Mouse (Mus musculus): ENCODE measurements around the gene Phactr2. TPM values are rescaled to one million over a fixed set of nuclear protein-coding genes. Genes with fewer than 3 reads are reported as not detected.

Phactr2 gene
- polyA plus RNA-seq, 1 experiment, result 2.3 TPM

DNA sequence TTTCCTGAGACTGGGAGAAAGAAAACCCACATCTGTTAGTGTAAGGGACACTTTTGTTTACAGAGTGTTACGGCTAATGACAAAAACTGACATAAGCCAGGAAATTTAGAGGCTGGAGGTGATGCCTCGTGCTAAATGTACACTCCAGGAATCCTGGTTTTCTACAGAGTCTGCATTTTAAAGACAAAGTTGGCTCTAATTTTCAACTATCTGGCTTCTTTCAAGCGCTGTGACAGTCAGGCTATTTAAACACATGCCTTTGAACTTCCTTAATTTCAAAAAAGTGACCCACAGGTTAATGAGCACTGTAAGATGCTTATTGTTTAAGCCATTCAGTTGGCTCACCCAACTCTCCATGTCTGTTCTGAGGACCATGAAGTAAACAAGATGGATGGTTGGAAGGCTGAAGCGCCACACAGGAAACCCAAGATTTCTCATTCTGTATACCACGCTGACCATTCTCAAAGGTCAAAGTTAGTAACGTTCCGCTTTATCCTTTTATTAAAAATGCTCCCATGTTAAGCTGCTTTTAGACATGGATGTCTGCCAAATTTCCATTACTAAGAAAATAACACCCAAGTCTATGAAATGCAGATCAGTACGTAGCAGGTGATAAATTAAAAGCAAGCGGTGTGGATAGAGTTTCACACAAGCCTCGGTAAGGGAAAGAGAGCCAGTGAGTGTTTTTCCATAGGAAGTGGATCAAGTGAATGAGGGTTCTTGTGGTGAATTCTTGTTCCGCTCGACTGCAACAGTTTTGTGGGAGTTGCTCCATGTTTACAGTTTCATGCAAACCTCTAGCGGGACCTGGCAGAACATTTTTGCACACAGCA is 97.6 kb downstream of the Phactr2 start:
- Histone ChIP-seq H3K27me3 (replicated peaks) (peaks cover 3% of the 10 kb centered on the region), H3K4me3 (replicated peaks) (no peak overlapping the region), H3K36me3 (replicated peaks; ENCODE audit: low read length) (no peaks in the 10 kb centered on the region), H3K4me1 (no peaks in the 10 kb centered on the region), H3K9me3 (no peaks in the 10 kb centered on the region)
- TF ChIP-seq FLI1 (IDR thresholded peaks at IDR 0.05; ENCODE audit: low read length) (no peak), GATA1 (IDR thresholded peaks at IDR 0.05; ENCODE audit: borderline replicate concordance, low read length) (no peak)

DNA sequence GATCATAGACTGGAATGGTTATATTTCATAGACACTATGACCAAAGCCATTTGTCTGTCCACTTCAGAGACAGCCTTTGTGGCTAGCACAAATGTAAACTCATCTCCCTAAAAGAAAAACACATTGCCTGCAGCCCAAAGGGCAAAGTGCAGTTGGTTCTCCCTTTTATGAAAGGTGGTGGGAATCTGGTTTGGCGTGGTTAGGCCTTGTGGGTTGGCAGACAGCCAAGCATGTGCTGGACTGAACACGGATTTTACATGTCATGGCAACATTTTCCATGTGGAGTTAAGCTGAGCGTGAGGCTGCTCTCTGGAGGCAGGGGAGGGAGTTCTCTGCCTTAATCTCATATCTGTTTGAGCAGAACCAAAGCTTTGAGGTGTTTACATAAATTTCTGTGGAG is 98.4 kb downstream of the Phactr2 start:
- no peaks in the 10 kb centered on the region for H3K4me1 ChIP-seq
- H3K4me3 ChIP-seq (replicated peaks), result no peak overlapping the region
- no peak for TF ChIP-seq GATA1 (IDR thresholded peaks at IDR 0.05; ENCODE audit: borderline replicate concordance, low read length)
- no peak for TF ChIP-seq FLI1 (IDR thresholded peaks at IDR 0.05; ENCODE audit: low read length)
- H3K27me3 ChIP-seq (replicated peaks), result peaks cover 3% of the 10 kb centered on the region
- H3K36me3 ChIP-seq (replicated peaks; ENCODE audit: low read length), result no peaks in the 10 kb centered on the region
- no peaks in the 10 kb centered on the region for H3K9me3 ChIP-seq

DNA sequence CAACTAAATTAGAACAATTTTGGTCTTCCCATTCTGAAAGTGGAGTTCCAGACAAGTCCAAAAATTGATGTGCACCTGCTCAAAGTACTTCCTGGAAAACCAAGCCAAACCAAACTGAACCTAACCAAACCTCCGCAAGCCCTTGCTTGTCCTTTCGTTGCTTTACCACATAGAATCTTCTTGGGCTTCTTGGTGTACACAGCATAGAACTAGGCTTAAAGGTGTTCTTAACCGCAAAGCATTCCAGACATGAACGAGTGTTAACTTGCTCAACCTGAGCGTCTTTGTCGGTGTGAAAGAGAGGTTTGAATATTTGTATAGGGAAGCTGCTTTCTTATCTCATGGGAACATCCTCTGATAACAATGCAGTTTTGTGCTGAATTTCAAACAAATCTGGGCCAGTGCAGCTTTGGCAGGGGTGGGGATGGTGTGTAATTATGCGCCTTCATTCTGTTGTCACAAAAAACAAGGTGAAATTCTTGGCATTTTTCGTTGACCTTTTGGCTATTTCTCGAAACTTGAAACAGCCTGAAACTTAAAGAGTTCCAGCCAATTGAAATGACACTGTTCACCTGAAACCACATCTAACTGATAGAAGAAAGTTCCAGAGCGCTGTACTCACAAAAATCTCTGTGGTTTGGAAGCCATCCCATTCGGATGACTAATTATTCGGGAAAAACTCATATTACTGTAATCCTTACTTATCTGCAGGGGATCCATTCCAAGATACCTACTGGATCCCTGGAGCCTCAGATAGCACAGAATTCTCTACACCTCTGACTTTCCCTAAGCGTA is 104.4 kb downstream of the Phactr2 start:
- H3K4me3 ChIP-seq (replicated peaks), result no peak overlapping the region
- TF ChIP-seq FLI1 (IDR thresholded peaks at IDR 0.05; ENCODE audit: low read length), result no peak
- TF ChIP-seq GATA1 (IDR thresholded peaks at IDR 0.05; ENCODE audit: borderline replicate concordance, low read length), result no peak
- H3K4me1 ChIP-seq, result no peaks in the 10 kb centered on the region; the same call in 1 of the 2 replicates
- H3K36me3 ChIP-seq (replicated peaks; ENCODE audit: low read length), result no peaks in the 10 kb centered on the region
- peaks cover 15% of the 10 kb centered on the region for H3K9me3 ChIP-seq
- peaks cover 5% of the 10 kb centered on the region for H3K27me3 ChIP-seq (replicated peaks)

DNA sequence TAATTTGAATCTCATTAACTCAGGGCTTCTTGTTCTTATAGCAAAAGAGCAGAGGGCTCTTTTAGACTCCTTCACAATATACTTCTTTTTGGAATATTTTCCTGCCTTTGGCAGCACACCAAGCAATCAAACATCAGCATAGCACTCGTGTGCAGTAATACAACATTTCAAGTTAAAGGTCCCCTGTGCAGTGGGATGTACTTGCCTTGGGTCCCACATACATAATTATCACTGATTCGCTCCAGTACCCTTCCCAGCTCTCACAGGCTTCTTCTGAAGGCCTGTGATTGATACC is 110.0 kb downstream of the Phactr2 start:
- H3K36me3 ChIP-seq (replicated peaks; ENCODE audit: low read length), result no peaks in the 10 kb centered on the region
- no peaks in the 10 kb centered on the region; the same call in 1 of the 2 replicates for H3K4me1 ChIP-seq
- no peak overlapping the region for H3K4me3 ChIP-seq (replicated peaks)
- H3K9me3 ChIP-seq, result peaks cover 15% of the 10 kb centered on the region
- peaks cover 3% of the 10 kb centered on the region for H3K27me3 ChIP-seq (replicated peaks)
- TF ChIP-seq GATA1 (IDR thresholded peaks at IDR 0.05; ENCODE audit: borderline replicate concordance, low read length) (no peak), FLI1 (IDR thresholded peaks at IDR 0.05; ENCODE audit: low read length) (no peak)

DNA sequence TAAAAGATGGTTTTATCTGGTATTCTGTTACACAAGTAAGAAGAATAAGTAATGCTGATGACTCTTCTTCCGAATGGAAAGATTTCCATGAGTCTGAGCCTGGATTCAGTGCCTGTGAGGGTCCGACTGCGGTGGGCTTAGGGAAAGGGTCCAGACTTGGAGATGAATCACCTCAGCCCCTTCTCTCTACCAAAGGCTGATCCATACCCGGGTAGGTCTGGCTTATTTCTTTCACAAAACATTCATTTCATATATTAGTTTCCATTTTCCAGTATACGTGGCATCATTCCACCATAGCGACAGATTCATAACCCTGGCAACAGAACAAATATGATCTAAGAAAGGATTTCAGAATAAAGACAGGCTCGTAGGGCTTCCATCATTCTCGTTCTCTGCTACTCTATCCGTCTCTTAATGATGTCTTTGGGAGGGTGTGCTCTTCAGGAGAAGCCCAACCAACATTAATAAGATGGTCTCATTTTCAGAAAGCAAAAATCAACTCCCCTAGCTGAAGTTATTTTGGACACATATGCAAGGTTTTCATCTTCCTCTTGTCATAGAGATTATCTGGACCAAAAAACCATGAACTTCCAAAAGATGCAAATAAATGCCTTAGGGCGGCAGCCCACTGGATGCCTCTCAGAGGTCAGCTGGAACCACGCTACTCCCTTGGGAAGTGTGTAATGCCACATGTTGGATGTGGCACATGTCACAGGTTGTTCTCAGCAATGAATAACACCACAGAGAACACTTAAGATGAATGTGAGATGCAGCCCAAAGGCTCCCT is 110.5 kb downstream of the Phactr2 start:
- H3K4me3 ChIP-seq (replicated peaks), result no peak overlapping the region
- H3K4me1 ChIP-seq, result no peaks in the 10 kb centered on the region
- no peaks in the 10 kb centered on the region for H3K36me3 ChIP-seq (replicated peaks; ENCODE audit: low read length)
- H3K9me3 ChIP-seq, result peaks cover 15% of the 10 kb centered on the region
- TF ChIP-seq FLI1 (IDR thresholded peaks at IDR 0.05; ENCODE audit: low read length), result no peak
- no peak for TF ChIP-seq GATA1 (IDR thresholded peaks at IDR 0.05; ENCODE audit: borderline replicate concordance, low read length)
- H3K27me3 ChIP-seq (replicated peaks), result peaks cover 3% of the 10 kb centered on the region

DNA sequence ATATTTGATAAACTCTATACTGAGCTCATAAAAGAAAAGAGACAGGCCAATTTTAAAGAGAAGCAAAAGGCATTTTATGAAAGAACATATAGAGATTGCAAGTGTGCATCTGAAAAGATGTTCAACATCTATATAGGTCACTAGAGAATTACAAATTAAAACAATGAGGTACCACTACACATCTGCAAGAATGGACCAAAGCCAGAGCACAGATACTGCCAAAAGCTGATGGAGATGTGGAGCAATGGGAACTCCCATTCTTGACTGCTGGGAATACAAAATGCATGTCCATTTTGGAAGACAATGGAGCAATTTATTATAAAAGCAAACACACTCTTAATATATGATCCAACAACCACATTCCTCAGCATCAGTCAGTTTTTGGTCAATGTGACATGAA is 113.3 kb downstream of the Phactr2 start:
- Histone ChIP-seq H3K4me1 (no peaks in the 10 kb centered on the region), H3K36me3 (replicated peaks; ENCODE audit: low read length) (no peaks in the 10 kb centered on the region), H3K4me3 (replicated peaks) (no peak overlapping the region), H3K9me3 (peaks cover 10% of the 10 kb centered on the region), H3K27me3 (replicated peaks) (peaks cover 2% of the 10 kb centered on the region)
- no peak for TF ChIP-seq FLI1 (IDR thresholded peaks at IDR 0.05; ENCODE audit: low read length)
- TF ChIP-seq GATA1 (IDR thresholded peaks at IDR 0.05; ENCODE audit: borderline replicate concordance, low read length), result no peak

DNA sequence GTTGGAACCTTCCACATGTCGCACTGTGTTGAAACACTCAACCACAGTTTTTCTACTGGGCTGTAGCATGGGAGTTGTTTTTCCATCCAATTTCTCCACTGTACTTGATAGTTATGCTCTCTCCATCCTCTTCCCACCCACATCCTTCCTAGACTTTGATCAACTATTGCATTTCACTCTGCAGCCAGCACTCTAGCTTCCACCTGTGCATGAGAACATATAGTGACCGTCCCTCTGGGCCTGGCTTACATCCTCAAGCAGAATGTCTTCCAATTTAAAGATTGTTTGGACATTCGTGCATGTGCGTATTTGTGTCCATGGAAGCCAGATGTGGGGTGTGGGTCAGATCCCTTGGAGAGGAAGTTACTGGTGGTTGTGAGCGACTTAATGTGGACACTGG is 114.4 kb downstream of the Phactr2 start:
- no peaks in the 10 kb centered on the region for H3K36me3 ChIP-seq (replicated peaks; ENCODE audit: low read length)

DNA sequence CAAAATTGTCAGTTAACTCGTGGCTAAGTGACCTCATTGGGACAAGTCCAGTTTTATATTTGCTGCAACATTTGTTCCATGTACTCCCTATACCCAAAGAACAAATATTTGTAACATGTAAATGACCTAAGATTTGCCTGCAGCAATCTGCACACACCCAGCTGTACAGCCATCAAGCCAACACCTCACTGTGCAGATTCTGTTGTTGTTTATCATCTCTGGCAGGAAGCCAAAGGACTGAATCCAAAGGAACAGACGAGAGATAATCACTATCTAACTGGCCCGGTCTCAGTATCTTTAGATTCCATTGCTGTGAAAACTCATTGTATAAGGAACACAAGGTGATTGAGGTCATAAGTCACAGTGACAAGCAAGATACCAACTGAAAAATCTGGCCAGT is 115.5 kb downstream of the Phactr2 start:
- peaks cover 2% of the 10 kb centered on the region for H3K27me3 ChIP-seq (replicated peaks)
- TF ChIP-seq FLI1 (IDR thresholded peaks at IDR 0.05; ENCODE audit: low read length) (no peak), GATA1 (IDR thresholded peaks at IDR 0.05; ENCODE audit: borderline replicate concordance, low read length) (no peak)

More for the DNA sequence above, 114.4 kb downstream of the Phactr2 start:
- H3K27me3 ChIP-seq (replicated peaks), result peaks cover 2% of the 10 kb centered on the region
- H3K9me3 ChIP-seq, result no peaks in the 10 kb centered on the region
- no peaks in the 10 kb centered on the region for H3K4me1 ChIP-seq
- no peak overlapping the region for H3K4me3 ChIP-seq (replicated peaks)
- TF ChIP-seq GATA1 (IDR thresholded peaks at IDR 0.05; ENCODE audit: borderline replicate concordance, low read length), result no peak
- no peak for TF ChIP-seq FLI1 (IDR thresholded peaks at IDR 0.05; ENCODE audit: low read length)

DNA sequence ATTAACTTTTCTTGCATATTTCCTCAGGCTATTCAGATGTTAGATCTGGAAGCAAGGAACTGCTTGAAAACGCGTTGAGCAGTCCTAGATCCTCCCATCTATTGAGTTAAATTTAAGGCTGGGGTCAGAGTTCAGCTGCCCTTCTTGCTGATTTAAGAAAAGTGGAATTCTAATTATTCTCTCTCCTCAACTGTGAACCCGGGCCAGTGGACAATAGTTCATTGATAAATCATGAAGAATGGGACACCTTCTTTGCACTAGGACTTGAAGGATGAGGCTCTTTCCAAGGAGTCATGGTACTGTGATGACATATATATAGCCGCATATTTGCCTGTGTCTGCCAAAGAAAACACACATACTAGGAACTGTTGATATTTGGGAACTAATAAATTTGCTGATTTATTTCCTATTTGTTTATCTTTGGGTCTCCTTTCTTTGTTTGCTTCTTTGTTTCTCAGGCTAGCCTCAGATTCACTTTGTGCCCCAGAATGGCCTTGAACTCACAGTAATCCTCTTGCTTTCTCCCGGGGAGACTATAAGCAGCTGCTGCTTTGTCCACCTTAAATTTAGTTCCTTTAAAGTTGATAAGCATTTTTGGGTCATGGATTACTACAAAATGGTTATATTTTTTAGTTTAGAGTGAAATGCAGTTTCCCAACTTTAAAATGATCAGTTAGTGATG is 127.5 kb downstream of the Phactr2 start:
- no peaks in the 10 kb centered on the region for H3K36me3 ChIP-seq (replicated peaks; ENCODE audit: low read length)
- H3K4me3 ChIP-seq (replicated peaks), result no peak overlapping the region
- TF ChIP-seq GATA1 (IDR thresholded peaks at IDR 0.05; ENCODE audit: borderline replicate concordance, low read length), result no peak
- H3K27me3 ChIP-seq (replicated peaks), result peaks cover 1% of the 10 kb centered on the region
- no peaks in the 10 kb centered on the region for H3K4me1 ChIP-seq
- H3K9me3 ChIP-seq, result no peaks in the 10 kb centered on the region; the same call in 1 of the 2 replicates

More for the DNA sequence above, 115.5 kb downstream of the Phactr2 start:
- no peaks in the 10 kb centered on the region for H3K36me3 ChIP-seq (replicated peaks; ENCODE audit: low read length)
- no peak overlapping the region for H3K4me3 ChIP-seq (replicated peaks)
- no peaks in the 10 kb centered on the region for H3K4me1 ChIP-seq
- H3K9me3 ChIP-seq, result no peaks in the 10 kb centered on the region; the same call in 1 of the 2 replicates

Data from megakaryocyte, embryonic 14.5 days (primary cell).